Mouse (Mus musculus) liver, adult 2 months (tissue): ENCODE results near the gene Foxc2. TPM values are rescaled to one million over a fixed set of nuclear protein-coding genes. Genes with fewer than 3 reads are reported as not detected.

Experiments used
- DNase-seq: peaks from one replicate; pipeline ENCODE4 v3.0.0-alpha.2; 2011; ENCODE audit warnings: low read depth, low spot score; ENCODE audit errors: extremely low read depth
- H3K27ac ChIP-seq: fragments of 200-500 bp; replicated peaks from 2 replicates; pipeline ENCODE4 v1.5.1; 2012; ENCODE audit warnings: low read depth, mild to moderate bottlenecking, control low read depth, inconsistent platforms, low read length; ENCODE audit not compliant: insufficient read depth
- H3K27me3 ChIP-seq: fragments of 200-500 bp; 2 replicates; pipeline ENCODE4 v1.6.1; 2012; ENCODE audit warnings: mild to moderate bottlenecking, moderate library complexity, low read length, inconsistent platforms; ENCODE audit not compliant: control insufficient read depth, insufficient read depth
- H3K36me3 ChIP-seq: fragments of 200-500 bp; 2 replicates; pipeline ENCODE4 v1.6.1; 2012; ENCODE audit warnings: low read length, inconsistent platforms; ENCODE audit not compliant: control insufficient read depth, insufficient read depth
- H3K4me1 ChIP-seq: fragments of 200-500 bp; 2 replicates; pipeline ENCODE4 v1.6.1; 2011; ENCODE audit warnings: low read length; ENCODE audit not compliant: control insufficient read depth, insufficient read depth
- H3K4me3 ChIP-seq: fragments of 200-500 bp; 2 replicates; pipeline ENCODE4 v1.5.1; 2011; ENCODE audit warnings: low read depth, mild to moderate bottlenecking, control low read depth, low read length, moderate library complexity; ENCODE audit not compliant: insufficient read depth
- H3K79me2 ChIP-seq: fragments of 200-500 bp; 2 replicates; pipeline ENCODE4 v1.6.1; 2012; ENCODE audit warnings: inconsistent platforms, mild to moderate bottlenecking, low read length, moderate library complexity; ENCODE audit not compliant: control insufficient read depth, insufficient read depth
- H3K9ac ChIP-seq: fragments of 200-500 bp; 2 replicates; pipeline ENCODE4 v1.6.1; 2012; ENCODE audit warnings: low read depth, mild to moderate bottlenecking, control low read depth, inconsistent platforms, low read length
- CTCF ChIP-seq: fragments of 200-500 bp; IDR thresholded peaks from 2 replicates; pipeline ENCODE4 v1.5.1; 2011; ENCODE audit warnings: low read depth, low read length, control low read depth
- POLR2A ChIP-seq: fragments of 200-500 bp; IDR thresholded peaks from 2 replicates; pipeline ENCODE4 v1.6.1; 2011; ENCODE audit warnings: low read length, control low read depth; ENCODE audit not compliant: insufficient read depth; ENCODE audit errors: extremely low read depth
- WGBS: fragments of 180-500 bp; shearing (Covaris S2); methylation state at CpG from one replicate; pipeline ENCODE4 v1.1.7; 2018; 5-methylcytosine and 5-hydroxymethylcytosine counted together
- polyA plus RNA-seq: library from polyadenylated mRNA; depleted of rRNA; stranded (reverse); fragments of >200 nt; gene quantifications from 2 replicates; pipeline ENCODE4 v1.2.3, GENCODE M21; 2012
- total RNA-seq: library from RNA; depleted of rRNA; stranded (reverse); fragments of >200 nt; gene quantifications from 2 replicates; pipeline ENCODE4 v1.2.3, GENCODE M21; 2014

Gene Foxc2
- total and polyA plus RNA-seq, 2 experiments, result 0.06 TPM; not detected in 1

GRCm38 (mm10) chr8:121113261-121113660, 2.7 kb upstream of the Foxc2 start:
- peak; percentile 98 for TF ChIP-seq CTCF
- no peak for TF ChIP-seq POLR2A
- Histone ChIP-seq H3K27me3 (peaks cover 28% of the 10 kb centered on the region), H3K79me2 (no peaks in the 10 kb centered on the region), H3K4me1 (no peaks in the 10 kb centered on the region), H3K4me3 (no peak overlapping the region), H3K36me3 (no peaks in the 10 kb centered on the region), H3K27ac (no peak overlapping the region), H3K9ac (no peak overlapping the region)
- DNase-seq, result peak; percentile 82
- WGBS, result 0% methylated on average over 21 of the region's 21 CpGs

- Histone ChIP-seq H3K4me1 (no peaks in the 10 kb centered on the region), H3K9ac (no peak overlapping the region), H3K36me3 (no peaks in the 10 kb centered on the region), H3K27ac (no peak overlapping the region), H3K27me3 (peaks cover 28% of the 10 kb centered on the region), H3K79me2 (no peaks in the 10 kb centered on the region), H3K4me3 (no peak overlapping the region)
- 8% methylated on average over 25 of the region's 25 CpGs for WGBS
- no peak for DNase-seq
- TF ChIP-seq POLR2A (no peak), CTCF (no peak)
Observed at GRCm38 (mm10) chr8:121115136-121115535, 835 bp upstream of the Foxc2 start.

GRCm38 (mm10) chr8:121116591-121117185, 717 bp downstream of the Foxc2 start:
- Histone ChIP-seq H3K27me3 (peaks cover 34% of the 10 kb centered on the region), H3K9ac (peak overlapping the region; percentile 71), H3K27ac (no peak overlapping the region), H3K4me3 (peak overlapping the region; percentile 70; the same call in 1 of the 2 replicates), H3K4me1 (no peaks in the 10 kb centered on the region), H3K36me3 (no peaks in the 10 kb centered on the region), H3K79me2 (no peaks in the 10 kb centered on the region)
- WGBS, result 4% methylated on average over 55 of the region's 55 CpGs
- TF ChIP-seq CTCF, result no peak
- TF ChIP-seq POLR2A, result no peak
- DNase-seq, result no peak

GRCm38 (mm10) chr8:121117186-121117651, 1.2 kb downstream of the Foxc2 start:
- H3K9ac ChIP-seq, result no peak overlapping the region
- peaks cover 34% of the 10 kb centered on the region for H3K27me3 ChIP-seq
- WGBS, result 3% methylated on average over 62 of the region's 62 CpGs

GRCm38 (mm10) chr8:121117906-121118305, 1.9 kb downstream of the Foxc2 start:
- no peaks in the 10 kb centered on the region for H3K4me1 ChIP-seq
- H3K79me2 ChIP-seq, result no peaks in the 10 kb centered on the region
- no peak for TF ChIP-seq CTCF
- TF ChIP-seq POLR2A, result no peak
- WGBS, result 8% methylated on average over 28 of the region's 28 CpGs
- DNase-seq, result no peak
- H3K36me3 ChIP-seq, result no peaks in the 10 kb centered on the region
- no peak overlapping the region for H3K4me3 ChIP-seq
- H3K9ac ChIP-seq, result no peak overlapping the region
- H3K27ac ChIP-seq, result no peak overlapping the region
- peaks cover 35% of the 10 kb centered on the region for H3K27me3 ChIP-seq

More at GRCm38 (mm10) chr8:121117186-121117651, 1.2 kb downstream of the Foxc2 start:
- H3K79me2 ChIP-seq, result no peaks in the 10 kb centered on the region
- no peaks in the 10 kb centered on the region for H3K36me3 ChIP-seq
- TF ChIP-seq POLR2A, result no peak
- no peak for TF ChIP-seq CTCF
- peak overlapping the region; percentile 17; the same call in 1 of the 2 replicates for H3K4me3 ChIP-seq
- no peak for DNase-seq
- no peaks in the 10 kb centered on the region for H3K4me1 ChIP-seq
- no peak overlapping the region for H3K27ac ChIP-seq
